Mouse (Mus musculus) monocyte, adult 5-6 weeks (primary cell): ENCODE data around the gene Naip6. TPM values are rescaled to one million over a fixed set of nuclear protein-coding genes. Genes with fewer than 3 reads are reported as not detected.
"Not testable (repeated sequence)": the region's sequence is repeated elsewhere in the genome, so short reads cannot be mapped to it uniquely, and the experiment has no call there.

Experiments
- ATAC-seq: fragments of 153-309, 156-312 bp; replicated peaks from 2 replicates; pipeline ENCODE4 v1.8.0; 2017; ENCODE audit warnings: mild to moderate bottlenecking; ENCODE audit not compliant: low TSS enrichment, insufficient number of reproducible peaks, severe bottlenecking, poor library complexity, low FRiP score
- total RNA-seq: library from RNA; stranded (forward); fragments of 200-1000, 200-491, 200-594 nt; gene quantifications from 3 replicates; pipeline ENCODE4 v1.2.3, GENCODE M21; 2017

Naip6 gene
- 73.6 to 76.8 TPM (median 74.1 TPM) in 3 replicates for total RNA-seq

DNA sequence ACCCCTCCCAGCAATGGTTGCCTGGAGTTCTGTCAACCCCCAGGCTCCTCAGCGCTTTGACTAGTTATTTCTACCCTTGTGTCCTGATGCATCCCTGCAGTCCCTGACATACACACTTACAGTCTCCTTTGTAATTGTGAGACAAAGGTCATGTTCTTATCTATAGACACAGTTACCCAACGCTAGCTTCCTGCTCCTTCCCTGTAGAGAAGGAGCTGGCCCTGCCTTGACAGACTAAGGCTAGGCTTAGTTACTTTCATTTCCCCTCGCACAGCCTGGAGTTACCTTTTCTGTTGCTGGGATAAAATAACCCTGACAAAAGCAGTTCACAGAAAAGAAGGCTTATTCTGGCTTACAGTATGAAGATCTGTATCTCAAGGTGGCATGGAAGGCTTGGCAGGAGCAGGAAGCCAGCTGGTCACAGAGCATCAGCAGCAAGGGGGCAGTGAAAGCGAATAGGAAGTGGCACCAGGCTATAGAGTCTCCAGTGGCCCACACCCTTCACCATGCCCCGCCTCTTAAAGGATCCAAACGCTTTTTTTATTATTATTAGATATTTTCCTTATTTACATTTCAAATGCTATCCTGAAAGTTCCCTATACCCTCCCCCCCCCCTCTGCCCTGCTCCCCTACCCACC, at the start of gene Naip6:
Gene Naip6, minus strand, starts transcription at position 419 of the 638 bp plus-strand sequence.
- peak; percentile 94 for ATAC-seq

DNA sequence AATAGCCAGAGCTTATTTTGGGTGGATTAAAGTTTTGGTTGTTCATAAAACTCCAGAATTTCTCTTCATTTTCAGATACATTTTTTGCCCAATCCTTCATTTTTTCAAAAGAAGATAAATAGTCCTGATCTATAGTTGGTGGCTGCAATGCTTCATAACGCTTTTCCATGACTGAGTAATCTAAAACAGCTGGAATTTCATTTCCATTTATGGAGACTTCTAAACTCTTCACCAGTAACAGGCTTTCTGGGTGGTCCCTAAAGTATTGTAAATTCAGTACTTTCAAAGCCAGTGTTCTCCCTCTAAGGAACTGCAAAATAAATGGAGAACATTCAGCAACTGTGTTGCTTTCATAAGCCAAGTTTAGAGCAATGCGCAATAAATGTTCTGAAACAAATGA, 34.8 kb upstream of the Naip6 start:
- ATAC-seq = not testable (repeated sequence)

DNA sequence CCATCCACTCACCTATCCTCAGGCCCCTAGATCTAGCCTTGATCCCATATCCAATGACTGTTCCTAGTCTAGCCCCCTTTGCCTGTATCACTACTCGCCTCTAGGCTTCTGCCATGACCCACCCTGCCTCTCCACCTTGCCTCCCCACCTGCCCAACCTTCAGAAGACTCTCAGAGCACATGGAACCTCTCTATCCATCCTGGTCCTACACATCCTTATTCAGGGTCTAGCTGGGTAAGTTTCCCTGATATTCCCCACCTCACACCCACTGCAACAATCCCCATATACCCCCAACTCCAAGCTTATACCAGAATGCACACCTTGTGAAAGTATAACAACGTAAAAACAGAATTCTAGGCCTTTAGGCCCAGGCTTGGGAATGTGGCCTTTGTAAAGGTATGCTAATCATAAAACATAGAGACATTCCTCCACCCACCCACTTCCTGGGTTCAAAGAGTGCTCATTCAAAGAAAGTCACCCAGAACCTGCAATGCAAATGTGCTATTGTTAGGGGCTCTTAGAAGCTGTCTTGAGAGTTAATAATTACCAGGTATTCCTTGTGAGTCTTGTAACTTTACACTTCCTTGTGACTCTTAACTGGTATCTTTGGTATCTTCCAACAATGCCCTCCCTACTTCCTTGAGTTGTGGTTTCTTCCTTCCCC, 32.2 kb upstream of the Naip6 start:
- not testable (repeated sequence) for ATAC-seq

DNA sequence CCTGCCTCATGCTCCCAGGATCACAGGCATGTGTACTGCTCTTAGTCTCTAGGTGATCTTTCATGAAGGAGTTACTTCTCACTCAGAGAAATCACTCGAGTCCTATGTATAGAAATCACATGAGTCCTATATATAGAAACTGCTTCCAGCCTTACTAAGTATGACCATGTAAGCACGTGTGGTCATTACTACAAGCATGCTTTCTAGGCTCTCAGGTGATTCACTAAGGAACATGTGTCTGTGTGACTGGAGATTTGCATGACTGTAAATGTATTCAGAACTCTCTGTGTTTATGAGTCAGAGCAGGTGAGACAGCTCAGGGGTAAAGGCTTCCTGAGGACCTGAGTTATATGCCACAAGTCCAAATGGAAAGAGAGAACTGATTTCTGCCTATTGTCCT, 24.3 kb upstream of the Naip6 start:
- no peak for ATAC-seq

DNA sequence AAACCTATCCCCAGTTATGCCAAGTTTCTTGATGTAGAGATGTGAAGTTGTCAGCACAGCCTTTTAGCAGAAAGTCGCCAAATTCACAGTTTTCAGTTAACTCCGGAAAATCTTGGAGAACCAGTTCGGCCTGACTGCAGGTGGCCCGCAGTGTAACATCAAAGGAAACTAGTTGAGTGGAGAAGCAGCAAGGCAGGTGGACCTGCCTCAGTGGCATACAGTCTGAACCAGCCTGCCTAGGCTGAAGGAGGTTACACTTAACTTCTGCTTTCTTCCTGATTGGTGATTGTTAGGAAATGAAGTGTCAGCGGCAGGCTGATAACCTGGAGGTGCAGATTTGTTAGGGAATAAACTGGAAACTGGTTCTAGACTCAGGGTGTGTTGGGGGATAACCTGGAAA, 14.3 kb upstream of the Naip6 start:
- not testable (repeated sequence) for ATAC-seq

DNA sequence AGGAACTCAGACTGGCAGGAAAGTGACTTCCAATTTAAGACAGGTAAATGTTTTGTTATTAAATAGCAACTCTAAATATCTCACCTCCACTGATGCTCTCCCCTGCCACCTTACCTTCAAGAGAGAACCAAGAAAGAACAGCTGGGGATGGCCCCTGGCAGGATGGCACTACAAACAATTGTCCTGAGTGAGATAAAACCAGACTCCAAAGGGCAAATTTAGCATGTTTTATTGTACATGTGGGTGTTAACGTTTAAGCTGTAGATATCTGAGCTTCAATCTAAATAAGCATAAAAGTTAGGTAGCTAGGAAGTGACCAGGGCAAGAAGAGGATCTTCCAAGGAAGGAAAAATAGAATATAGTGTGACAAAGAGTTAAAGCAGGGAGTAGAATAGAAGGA, 11.4 kb upstream of the Naip6 start:
- ATAC-seq = not testable (repeated sequence)

DNA sequence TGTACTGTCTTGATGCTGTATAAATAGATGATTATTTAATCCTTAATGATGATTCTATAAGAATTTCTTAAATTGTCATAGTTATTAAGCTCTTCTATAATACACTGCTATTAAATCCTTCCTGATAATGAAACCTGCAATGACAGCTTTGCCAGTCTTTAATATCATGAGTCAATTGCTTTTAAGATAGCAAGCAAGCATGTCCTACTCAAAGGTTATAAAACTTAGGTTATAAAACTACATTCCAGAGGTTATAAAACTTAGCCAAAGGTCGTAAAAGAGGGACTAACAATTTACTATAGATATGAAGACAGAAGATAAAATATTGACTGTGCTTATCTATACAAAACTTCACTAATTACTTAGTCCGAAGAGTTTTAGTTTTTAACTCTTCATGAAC, 10.6 kb upstream of the Naip6 start:
- not testable (repeated sequence) for ATAC-seq

DNA sequence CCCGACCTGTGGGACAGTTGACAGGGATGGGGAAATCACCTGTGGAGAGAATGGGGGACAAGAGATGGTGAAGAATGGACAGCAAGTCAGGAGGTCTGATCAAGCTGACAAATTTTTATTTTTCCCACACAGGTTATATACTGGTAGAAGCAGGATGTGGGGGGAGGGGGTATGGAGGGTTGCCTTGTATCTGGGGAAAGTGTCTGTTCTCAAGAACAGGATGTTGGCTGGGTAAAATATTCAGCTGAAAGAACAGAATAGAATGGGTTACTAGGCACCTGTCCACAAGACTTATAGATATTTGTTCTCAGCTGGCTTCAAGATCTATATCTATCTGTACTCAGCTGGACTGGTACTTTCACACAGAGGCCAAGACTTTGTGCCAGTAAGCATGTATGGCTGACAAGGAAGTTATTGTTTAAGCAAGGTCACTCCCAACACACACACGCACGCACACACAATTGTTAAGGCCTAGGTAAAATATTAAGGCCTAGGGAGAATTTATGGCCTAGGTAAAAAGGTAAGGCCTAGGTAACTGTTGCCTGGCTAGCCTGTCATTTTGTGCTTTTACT, 4.9 kb upstream of the Naip6 start:
- not testable (repeated sequence) for ATAC-seq

DNA sequence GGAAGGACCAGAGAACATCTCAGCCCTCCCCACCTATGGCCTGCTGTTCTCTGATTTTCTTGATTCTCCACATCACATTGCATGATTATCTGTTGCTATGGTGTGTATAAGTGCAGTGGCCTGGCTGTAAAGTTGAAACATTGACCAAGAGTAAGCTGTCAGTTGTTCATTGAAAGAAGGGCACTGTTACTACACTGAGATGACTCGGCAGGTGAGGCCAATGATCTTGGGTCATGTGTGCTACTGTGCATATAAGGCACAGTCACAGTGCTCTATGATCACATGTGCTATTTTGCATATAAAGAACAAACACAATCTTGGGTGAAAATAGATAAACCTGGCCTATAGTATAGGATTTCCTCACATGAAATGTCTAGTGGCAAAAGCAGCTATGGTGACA, 32.9 kb downstream of the Naip6 start:
- no peak for ATAC-seq

DNA sequence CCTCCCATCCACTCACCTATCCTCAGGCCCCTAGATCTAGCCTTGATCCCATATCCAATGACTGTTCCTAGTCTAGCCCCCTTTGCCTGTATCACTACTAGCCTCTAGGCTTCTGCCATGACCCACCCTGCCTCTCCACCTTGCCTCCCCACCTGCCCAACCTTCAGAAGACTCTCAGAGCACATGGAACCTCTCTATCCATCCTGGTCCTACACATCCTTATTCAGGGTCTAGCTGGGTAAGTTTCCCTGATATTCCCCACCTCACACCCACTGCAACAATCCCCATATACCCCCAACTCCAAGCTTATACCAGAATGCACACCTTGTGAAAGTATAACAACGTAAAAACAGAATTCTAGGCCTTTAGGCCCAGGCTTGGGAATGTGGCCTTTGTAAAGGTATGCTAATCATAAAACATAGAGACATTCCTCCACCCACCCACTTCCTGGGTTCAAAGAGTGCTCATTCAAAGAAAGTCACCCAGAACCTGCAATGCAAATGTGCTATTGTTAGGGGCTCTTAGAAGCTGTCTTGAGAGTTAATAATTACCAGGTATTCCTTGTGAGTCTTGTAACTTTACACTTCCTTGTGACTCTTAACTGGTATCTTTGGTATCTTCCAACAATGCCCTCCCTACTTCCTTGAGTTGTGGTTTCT, 45.9 kb downstream of the Naip6 start:
- ATAC-seq = not testable (repeated sequence)

DNA sequence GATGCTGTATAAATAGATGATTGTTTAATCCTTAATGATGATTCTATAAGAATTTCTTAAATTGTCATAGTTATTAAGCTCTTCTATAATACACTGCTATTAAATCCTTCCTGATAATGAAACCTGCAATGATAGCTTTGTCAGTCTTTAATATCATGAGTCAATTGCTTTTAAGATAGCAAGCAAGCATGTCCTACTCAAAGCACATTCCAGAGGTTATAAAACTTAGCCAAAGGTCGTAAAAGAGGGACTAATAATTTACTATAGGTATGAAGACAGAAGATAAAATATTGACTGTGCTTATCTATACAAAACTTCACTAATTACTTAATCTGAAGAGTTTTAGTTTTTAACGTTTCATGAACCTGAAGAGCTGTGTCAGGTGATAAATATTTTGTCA, 60.5 kb downstream of the Naip6 start:
- not testable (repeated sequence) for ATAC-seq

DNA sequence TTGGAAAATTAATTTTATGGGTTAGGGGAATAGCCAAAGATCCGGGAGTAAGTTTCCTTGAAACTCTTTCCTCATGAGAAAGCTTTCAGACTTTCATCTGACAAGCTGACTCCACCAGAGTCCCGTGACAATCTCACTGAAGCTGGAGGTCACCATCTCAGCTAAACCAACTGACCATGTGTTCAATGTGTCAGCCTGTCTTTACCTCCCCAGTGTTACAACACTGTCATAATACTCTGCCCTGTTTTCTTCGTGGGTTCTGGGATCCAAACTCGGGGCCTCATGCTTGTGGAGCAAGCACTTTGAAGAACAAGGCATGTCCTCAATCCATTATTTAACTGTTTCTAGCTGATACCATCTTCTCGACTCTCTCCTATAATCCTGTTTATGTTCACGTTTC, 61.5 kb downstream of the Naip6 start:
- not testable (repeated sequence) for ATAC-seq

DNA sequence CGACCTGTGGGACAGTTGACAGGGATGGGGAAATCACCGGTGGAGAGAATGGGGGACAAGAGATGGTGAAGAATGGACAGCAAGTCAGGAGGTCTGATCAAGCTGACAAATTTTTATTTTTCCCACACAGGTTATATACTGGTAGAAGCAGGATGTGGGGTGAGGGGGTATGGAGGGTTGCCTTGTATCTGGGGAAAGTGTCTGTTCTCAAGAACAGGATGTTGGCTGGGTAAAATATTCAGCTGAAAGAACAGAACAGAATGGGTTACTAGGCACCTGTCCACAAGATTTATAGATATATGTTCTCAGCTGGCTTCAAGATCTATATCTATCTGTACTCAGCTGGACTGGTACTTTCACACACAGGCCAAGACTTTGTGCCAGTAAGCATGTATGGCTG, 65.6 kb downstream of the Naip6 start:
- not testable (repeated sequence) for ATAC-seq

DNA sequence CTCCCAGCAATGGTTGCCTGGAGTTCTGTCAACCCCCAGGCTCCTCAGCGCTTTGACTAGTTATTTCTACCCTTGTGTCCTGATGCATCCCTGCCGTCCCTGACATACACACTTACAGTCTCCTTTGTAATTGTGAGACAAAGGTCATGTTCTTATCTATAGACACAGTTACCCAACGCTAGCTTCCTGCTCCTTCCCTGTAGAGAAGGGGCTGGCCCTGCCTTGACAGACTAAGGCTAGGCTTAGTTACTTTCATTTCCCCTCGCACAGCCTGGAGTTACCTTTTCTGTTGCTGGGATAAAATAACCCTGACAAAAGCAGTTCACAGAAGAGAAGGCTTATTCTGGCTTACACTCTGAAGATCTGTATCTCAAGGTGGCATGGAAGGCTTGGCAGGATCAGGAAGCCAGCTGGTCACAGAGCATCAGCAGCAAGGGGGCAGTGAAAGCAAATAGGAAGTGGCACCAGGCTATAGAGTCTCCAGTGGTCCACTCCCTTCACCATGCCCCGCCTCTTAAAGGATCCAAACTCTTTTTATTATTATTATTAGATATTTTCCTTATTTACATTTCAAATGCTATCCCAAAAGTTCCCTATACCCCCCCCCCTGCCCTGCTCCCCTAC, 70.5 kb downstream of the Naip6 start:
- ATAC-seq = peak; percentile 88

DNA sequence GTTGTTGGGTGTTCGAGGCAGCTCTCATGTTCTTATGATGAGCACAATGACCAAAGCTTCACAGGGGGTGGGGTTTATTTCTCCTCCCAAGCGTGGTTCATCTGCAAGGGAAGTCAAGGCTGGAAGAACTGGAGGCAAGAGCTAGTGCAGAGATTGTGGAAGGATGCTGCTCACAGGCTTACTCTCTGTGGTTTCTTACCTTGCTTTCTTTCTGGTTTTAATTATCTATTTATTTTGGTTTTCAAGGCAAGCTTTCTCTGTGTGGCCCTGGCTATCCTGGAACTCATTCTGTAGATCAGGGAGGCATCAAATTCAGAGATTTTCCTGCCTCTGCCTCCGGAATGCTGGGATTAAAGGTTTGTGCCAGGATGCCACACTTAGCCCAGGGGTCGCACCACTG, 71.3 kb downstream of the Naip6 start, which contains the start of gene Naip5:
Gene Naip5, minus strand, starts transcription at position 101 of the 400 bp plus-strand sequence.
- ATAC-seq = not testable (repeated sequence)

DNA sequence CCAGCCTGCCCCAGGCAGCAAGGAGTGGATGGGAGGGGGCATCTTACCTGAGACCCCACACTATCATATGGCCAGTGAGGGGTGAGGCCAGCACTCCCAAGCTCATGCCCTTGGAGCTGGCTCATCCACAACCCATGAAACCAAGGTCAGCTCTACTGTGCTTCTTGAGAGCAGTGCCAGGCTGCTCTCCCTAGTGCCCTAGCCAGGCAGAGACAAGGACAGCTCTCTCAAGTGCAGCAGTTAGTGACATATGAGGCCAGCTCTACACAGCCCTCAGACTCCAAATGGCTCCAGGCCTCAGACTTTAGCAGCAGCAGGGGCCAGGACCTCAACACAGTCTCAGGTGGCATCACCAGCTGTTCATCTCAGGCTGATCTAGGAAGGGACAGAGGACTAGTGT, 73.8 kb downstream of the Naip6 start:
- ATAC-seq = 0 out of 2 replicates have a peak, but pooled peaks have one; percentile 3
